Mouse (Mus musculus) thymus, postnatal 14 days (tissue): ENCODE results near the gene Mrgpra3.

Experiments used
- DNase-seq: peaks from one replicate; pipeline ENCODE4 v3.0.0; 2021

The Mrgpra3 gene

GRCm38 (mm10) chr7:47601272-47601671, at the start of gene Mrgpra3:
Gene Mrgpra3, minus strand, starts transcription at chr7:47601372.
- no peak for DNase-seq
